In genomic region chr9:111449880-111450279, GRCm38 (mm10) we compare ENCODE assay signal across 16 mouse cellular contexts. TPM values are rescaled to one million over a fixed set of nuclear protein-coding genes. Genes with fewer than 3 reads are reported as not detected.
"Had no signal": no experiment of that assay in that cellular context is flagged by ENCODE, and none has a peak within 500 bp of the region (broad histone marks: within the 10 kb centered on the region; RNA-seq: fewer than 3 reads in every experiment).

No protein-coding gene starts in this region.

- H3K27me3 ChIP-seq: neural tube, embryonic 15.5 days; stomach, embryonic 15.5 days had no signal

- H3K9me3 ChIP-seq: neural tube, embryonic 15.5 days; stomach, embryonic 15.5 days had no signal

- H3K4me2 ChIP-seq: neural tube, embryonic 15.5 days; stomach, embryonic 15.5 days had no signal

- H3K4me1 ChIP-seq: stomach, embryonic 15.5 days had no signal

- DNase-seq: retina, postnatal 1 day; right cerebral cortex, adult 18-20 months; right cerebral cortex, postnatal 14 days; right cerebral cortex, postnatal 25 days; right cerebral cortex, postnatal 4 days; spleen, adult 18-20 months; thymus, adult 18-20 months; thymus, adult 2 months; thymus, postnatal 14 days; thymus, postnatal 25 days; thymus, postnatal 36 days; thymus, postnatal 4 days had no signal

- H3K36me3 ChIP-seq: neural tube, embryonic 15.5 days; stomach, embryonic 15.5 days had no signal

- H3K27ac ChIP-seq: neural tube, embryonic 15.5 days; stomach, embryonic 15.5 days; stomach, postnatal 0 days had no signal

- H3K4me3 ChIP-seq: neural tube, embryonic 15.5 days; stomach, embryonic 15.5 days had no signal

- H3K9ac ChIP-seq: neural tube, embryonic 15.5 days; stomach, embryonic 15.5 days had no signal

RNA-seq across cellular contexts. Expression of gene Dclk3, which starts 11.0 kb away (rescaled TPM):
- total RNA-seq: neutrophil, adult 5-6 weeks had no signal
